Mouse (Mus musculus) C2C12 (cell line): ENCODE measurements around the gene Gm853. TPM values are rescaled to one million over a fixed set of nuclear protein-coding genes. Genes with fewer than 3 reads are reported as not detected.

Experiments used
- H3K27me3 ChIP-seq: one replicate; pipeline ENCODE4 v1.6.1; 2011; ENCODE audit not compliant: control insufficient read depth, insufficient read depth, insufficient read length
- H3K36me3 ChIP-seq: one replicate; pipeline ENCODE4 v1.6.1; 2011; ENCODE audit not compliant: control insufficient read depth, insufficient read depth
- H3K4me3 ChIP-seq: one replicate; pipeline ENCODE4 v1.5.1; 2011; ENCODE audit warnings: mild to moderate bottlenecking, control low read depth; ENCODE audit not compliant: poor library complexity, insufficient read depth, severe bottlenecking
- H3K79me2 ChIP-seq: one replicate; pipeline ENCODE4 v1.6.1; 2011; ENCODE audit not compliant: control insufficient read depth, insufficient read depth
- H3K79me3 ChIP-seq: one replicate; pipeline ENCODE4 v1.6.1; 2011; ENCODE audit warnings: low read depth, control low read depth
- H3ac ChIP-seq: one replicate; pipeline ENCODE3; 2011; ENCODE audit warnings: low read depth; ENCODE audit not compliant: control insufficient read depth, insufficient read length
- CEBPB ChIP-seq: IDR thresholded peaks from one replicate; pipeline ENCODE4 v1.6.1; 2011; ENCODE audit warnings: low read depth, mild to moderate bottlenecking, control low read depth, moderate library complexity
- CTCF ChIP-seq: IDR thresholded peaks from one replicate; pipeline ENCODE4 v1.5.1; 2011; ENCODE audit not compliant: control insufficient read depth, insufficient read depth, insufficient read length
- FOSL1 ChIP-seq: IDR thresholded peaks from one replicate; pipeline ENCODE4 v1.8.0; 2011; ENCODE audit warnings: mild to moderate bottlenecking, low read length; ENCODE audit not compliant: poor library complexity, insufficient read depth, severe bottlenecking
- MAX ChIP-seq: IDR thresholded peaks from one replicate; pipeline ENCODE4 v1.6.1; 2011; ENCODE audit warnings: mild to moderate bottlenecking, control low read depth
- MYOD1 ChIP-seq: IDR thresholded peaks from one replicate; pipeline ENCODE4 v1.6.1; 2011; ENCODE audit warnings: low read depth; ENCODE audit not compliant: control insufficient read depth, insufficient read length
- MYOG ChIP-seq: IDR thresholded peaks from one replicate; pipeline ENCODE4 v1.6.1; 2011; ENCODE audit not compliant: control insufficient read depth, insufficient read length; ENCODE audit errors: extremely low read depth
- USF1 ChIP-seq: IDR thresholded peaks from one replicate; pipeline ENCODE4 v1.6.1; 2011; ENCODE audit warnings: low read depth, mild to moderate bottlenecking, control low read depth, moderate library complexity
- polyA plus RNA-seq: library from polyadenylated mRNA; unstranded; fragments of >200 nt; fragmentation: generic; extraction: Trizol; gene quantifications from one replicate; pipeline ENCODE4 v1.2.1, GENCODE M21; 2012; ENCODE audit warnings: missing spikeins

Gene Gm853
- polyA plus RNA-seq, 1 experiment, result not detected

DNA sequence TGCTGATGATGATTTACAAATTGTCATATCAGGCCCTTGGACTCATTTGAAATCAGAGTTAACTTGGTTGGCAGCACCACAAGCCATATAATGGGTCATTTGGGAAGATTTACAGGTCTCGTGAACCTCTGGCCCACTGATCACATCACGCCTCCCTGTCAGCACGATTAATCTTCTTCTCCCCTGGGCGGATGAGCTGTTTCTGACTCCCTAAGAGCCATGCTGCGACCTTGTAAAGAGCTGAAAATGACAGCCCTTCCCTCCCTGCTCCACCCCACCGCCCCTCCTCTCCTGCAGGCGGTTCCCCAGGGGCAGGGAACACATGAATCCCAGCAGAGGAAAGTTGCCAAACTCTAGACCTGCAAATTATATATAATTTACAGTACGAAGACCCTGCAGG is 14.2 kb upstream of the Gm853 start:
- Histone ChIP-seq H3ac (no peak overlapping the region), H3K79me2 (no peaks in the 10 kb centered on the region), H3K27me3 (no peaks in the 10 kb centered on the region), H3K79me3 (no peaks in the 10 kb centered on the region), H3K36me3 (no peaks in the 10 kb centered on the region), H3K4me3 (no peak overlapping the region)
- TF ChIP-seq MYOG (no peak), MYOD1 (no peak), FOSL1 (no peak), CEBPB (no peak)

DNA sequence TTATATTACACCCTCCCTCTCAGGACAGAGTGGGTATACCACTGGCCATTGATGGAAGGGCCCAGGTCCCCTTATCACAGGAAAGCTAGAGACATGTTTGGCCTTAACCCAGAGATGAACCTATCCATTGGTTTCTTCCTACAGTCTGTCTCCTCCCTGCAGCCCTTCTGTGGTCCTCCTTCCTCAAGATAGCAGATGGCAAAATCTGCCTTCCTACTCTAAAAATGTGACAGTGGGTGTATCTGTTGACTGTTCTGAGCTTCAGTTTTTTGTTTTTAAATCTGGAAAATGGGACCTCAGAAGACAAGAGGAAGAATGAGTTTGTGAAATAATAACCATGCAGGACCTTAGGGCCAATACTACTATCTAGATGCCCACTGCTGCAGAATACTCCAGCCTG is 1.9 kb upstream of the Gm853 start:
- H3K79me3 ChIP-seq, result no peaks in the 10 kb centered on the region
- H3K36me3 ChIP-seq, result no peaks in the 10 kb centered on the region
- no peak overlapping the region for H3K4me3 ChIP-seq
- no peak overlapping the region for H3ac ChIP-seq
- no peaks in the 10 kb centered on the region for H3K79me2 ChIP-seq
- peaks cover 7% of the 10 kb centered on the region for H3K27me3 ChIP-seq
- TF ChIP-seq FOSL1, result no peak
- TF ChIP-seq USF1, result no peak
- no peak for TF ChIP-seq MYOG
- TF ChIP-seq MYOD1, result no peak
- no peak for TF ChIP-seq MAX
- TF ChIP-seq CTCF, result no peak
- no peak for TF ChIP-seq CEBPB

DNA sequence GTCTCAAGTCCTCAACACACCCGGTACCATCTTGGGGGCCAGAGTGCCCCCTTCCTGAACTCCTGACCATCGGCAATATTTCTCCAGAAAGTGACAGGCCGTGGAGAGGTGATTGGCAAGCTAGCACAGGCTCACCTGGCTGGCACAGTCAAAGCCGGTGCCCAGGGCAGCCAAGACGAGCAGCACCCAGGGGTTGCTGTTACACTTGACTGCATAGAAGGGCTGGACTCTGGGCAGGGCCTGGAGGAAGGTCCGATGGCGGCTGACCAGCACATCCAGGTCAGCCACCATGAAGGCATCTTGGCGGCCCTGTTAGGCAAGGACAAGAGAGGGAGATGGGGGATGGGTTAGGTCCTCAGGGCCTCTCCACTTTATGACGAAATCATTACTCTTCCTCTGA is 2.0 kb downstream of the Gm853 start:
- Histone ChIP-seq H3K79me3 (no peaks in the 10 kb centered on the region), H3K27me3 (peaks cover 31% of the 10 kb centered on the region), H3K79me2 (no peaks in the 10 kb centered on the region), H3K36me3 (no peaks in the 10 kb centered on the region), H3K4me3 (no peak overlapping the region), H3ac (no peak overlapping the region)
- TF ChIP-seq MYOD1, result no peak
- no peak for TF ChIP-seq MAX
- TF ChIP-seq MYOG, result no peak
- TF ChIP-seq USF1, result no peak
- no peak for TF ChIP-seq FOSL1
- TF ChIP-seq CTCF, result no peak
- TF ChIP-seq CEBPB, result no peak

DNA sequence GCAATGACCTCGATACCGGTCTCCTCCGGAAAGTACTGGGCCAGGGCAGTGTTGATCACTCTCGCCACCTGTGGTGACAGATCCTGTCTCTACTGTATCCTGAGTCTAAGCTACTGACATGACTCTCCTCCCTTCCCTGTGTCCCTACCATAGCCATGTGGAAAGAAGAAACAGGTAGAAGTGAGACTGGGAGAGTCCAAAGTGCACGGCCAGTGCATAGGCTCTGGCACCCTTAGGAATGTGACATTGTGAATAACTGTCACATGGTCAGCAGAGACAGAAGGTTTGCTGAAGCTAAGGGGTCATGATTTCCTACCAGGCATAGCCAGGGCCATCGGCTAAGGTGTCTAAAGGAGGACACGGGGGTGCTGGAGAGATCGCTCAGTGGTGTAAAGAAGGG is 6.8 kb downstream of the Gm853 start:
- H3K36me3 ChIP-seq, result no peaks in the 10 kb centered on the region
- no peaks in the 10 kb centered on the region for H3K79me3 ChIP-seq
- no peaks in the 10 kb centered on the region for H3K79me2 ChIP-seq
- no peak for TF ChIP-seq MAX
- TF ChIP-seq CTCF, result no peak
- no peak for TF ChIP-seq CEBPB
- no peak for TF ChIP-seq MYOG
- TF ChIP-seq FOSL1, result no peak
- no peak for TF ChIP-seq MYOD1
- TF ChIP-seq USF1, result no peak
- no peak overlapping the region for H3K4me3 ChIP-seq
- H3K27me3 ChIP-seq, result peaks cover 50% of the 10 kb centered on the region
- no peak overlapping the region for H3ac ChIP-seq

DNA sequence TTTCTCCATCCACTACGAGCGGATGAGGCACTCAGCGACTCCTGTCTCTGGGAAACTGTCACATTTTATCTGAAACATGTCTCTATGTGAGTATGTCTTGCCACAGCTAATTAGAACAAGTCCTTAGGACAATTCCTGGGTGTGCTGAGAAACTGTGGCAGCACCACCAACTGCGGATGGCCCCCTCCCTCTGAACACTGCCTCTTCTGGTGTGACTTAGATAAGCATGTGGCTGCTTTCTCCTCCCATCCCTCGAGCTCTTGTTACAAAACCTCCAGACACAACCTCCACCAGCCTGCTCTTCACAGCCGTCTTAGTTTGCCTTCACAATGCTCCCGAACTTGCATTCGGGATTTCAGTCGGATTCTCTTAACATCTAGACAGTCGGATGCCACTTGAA is 8.3 kb downstream of the Gm853 start:
- Histone ChIP-seq H3ac (no peak overlapping the region), H3K36me3 (no peaks in the 10 kb centered on the region), H3K4me3 (no peak overlapping the region), H3K79me2 (no peaks in the 10 kb centered on the region), H3K27me3 (peaks cover 53% of the 10 kb centered on the region), H3K79me3 (no peaks in the 10 kb centered on the region)
- TF ChIP-seq CEBPB (no peak), FOSL1 (no peak), USF1 (no peak), CTCF (no peak), MYOG (no peak), MAX (no peak), MYOD1 (no peak)

DNA sequence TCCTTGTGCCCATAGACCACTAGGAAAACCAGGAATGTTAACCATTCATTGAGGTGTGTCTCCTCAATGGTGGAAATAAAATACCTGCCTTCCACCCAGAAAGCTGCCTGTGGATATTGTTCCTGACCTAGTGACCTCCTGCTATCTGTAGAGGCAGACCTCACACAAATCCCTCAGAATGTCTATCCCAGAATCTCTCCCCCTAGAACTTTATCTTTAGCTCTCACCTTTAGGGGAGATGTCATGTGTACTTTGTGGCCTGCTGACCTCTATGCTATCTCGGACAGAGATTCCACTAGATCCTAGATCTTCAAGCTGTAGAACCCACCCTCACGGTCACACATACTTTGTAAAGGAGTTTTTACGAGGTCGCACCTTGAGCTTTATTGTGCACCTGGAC is 9.0 kb downstream of the Gm853 start:
- H3K4me3 ChIP-seq, result no peak overlapping the region
- H3K79me3 ChIP-seq, result no peaks in the 10 kb centered on the region
- no peak for TF ChIP-seq CEBPB
- no peak for TF ChIP-seq USF1
- no peak for TF ChIP-seq CTCF
- TF ChIP-seq MYOD1, result no peak
- no peak for TF ChIP-seq MYOG
- TF ChIP-seq FOSL1, result no peak
- no peak for TF ChIP-seq MAX
- no peak overlapping the region for H3ac ChIP-seq
- H3K27me3 ChIP-seq, result peaks cover 52% of the 10 kb centered on the region
- H3K36me3 ChIP-seq, result no peaks in the 10 kb centered on the region
- H3K79me2 ChIP-seq, result no peaks in the 10 kb centered on the region
